Mouse (Mus musculus) C2C12 (cell line): ENCODE results near the gene Efna5. TPM values are rescaled to one million over a fixed set of nuclear protein-coding genes. Genes with fewer than 3 reads are reported as not detected.

Experiments used
- H3K27me3 ChIP-seq: one replicate; pipeline ENCODE4 v1.6.1; 2011; ENCODE audit not compliant: control insufficient read depth, insufficient read depth, insufficient read length
- H3K36me3 ChIP-seq: one replicate; pipeline ENCODE4 v1.6.1; 2011; ENCODE audit not compliant: control insufficient read depth, insufficient read depth
- H3K4me3 ChIP-seq: one replicate; pipeline ENCODE4 v1.5.1; 2011; ENCODE audit warnings: mild to moderate bottlenecking, control low read depth; ENCODE audit not compliant: poor library complexity, insufficient read depth, severe bottlenecking
- H3K79me2 ChIP-seq: one replicate; pipeline ENCODE4 v1.6.1; 2011; ENCODE audit not compliant: control insufficient read depth, insufficient read depth
- H3K79me3 ChIP-seq: one replicate; pipeline ENCODE4 v1.6.1; 2011; ENCODE audit warnings: low read depth, control low read depth
- H3ac ChIP-seq: one replicate; pipeline ENCODE3; 2011; ENCODE audit warnings: low read depth; ENCODE audit not compliant: control insufficient read depth, insufficient read length
- CEBPB ChIP-seq: IDR thresholded peaks from one replicate; pipeline ENCODE4 v1.6.1; 2011; ENCODE audit warnings: low read depth, mild to moderate bottlenecking, control low read depth, moderate library complexity
- CTCF ChIP-seq: IDR thresholded peaks from one replicate; pipeline ENCODE4 v1.5.1; 2011; ENCODE audit not compliant: control insufficient read depth, insufficient read depth, insufficient read length
- FOSL1 ChIP-seq: IDR thresholded peaks from one replicate; pipeline ENCODE4 v1.8.0; 2011; ENCODE audit warnings: mild to moderate bottlenecking, low read length; ENCODE audit not compliant: poor library complexity, insufficient read depth, severe bottlenecking
- MAX ChIP-seq: IDR thresholded peaks from one replicate; pipeline ENCODE4 v1.6.1; 2011; ENCODE audit warnings: mild to moderate bottlenecking, control low read depth
- MYOD1 ChIP-seq: IDR thresholded peaks from one replicate; pipeline ENCODE4 v1.6.1; 2011; ENCODE audit warnings: low read depth; ENCODE audit not compliant: control insufficient read depth, insufficient read length
- MYOG ChIP-seq: IDR thresholded peaks from one replicate; pipeline ENCODE4 v1.6.1; 2011; ENCODE audit not compliant: control insufficient read depth, insufficient read length; ENCODE audit errors: extremely low read depth
- USF1 ChIP-seq: IDR thresholded peaks from one replicate; pipeline ENCODE4 v1.6.1; 2011; ENCODE audit warnings: low read depth, mild to moderate bottlenecking, control low read depth, moderate library complexity
- polyA plus RNA-seq: library from polyadenylated mRNA; unstranded; fragments of >200 nt; fragmentation: generic; extraction: Trizol; gene quantifications from one replicate; pipeline ENCODE4 v1.2.1, GENCODE M21; 2012; ENCODE audit warnings: missing spikeins

Efna5 gene
- polyA plus RNA-seq, 1 experiment: 8.1 TPM

- Histone ChIP-seq H3ac (no peak overlapping the region), H3K79me3 (no peaks in the 10 kb centered on the region), H3K27me3 (no peaks in the 10 kb centered on the region), H3K79me2 (no peaks in the 10 kb centered on the region), H3K36me3 (no peaks in the 10 kb centered on the region), H3K4me3 (no peak overlapping the region)
- TF ChIP-seq CEBPB (no peak), FOSL1 (no peak), CTCF (no peak), MAX (no peak), USF1 (no peak), MYOD1 (no peak), MYOG (no peak)
Measured at GRCm38 (mm10) chr17:62642447-62643145, 238.5 kb downstream of the Efna5 start.

GRCm38 (mm10) chr17:62640654-62641053 lies 240.5 kb downstream of the Efna5 start:
- no peaks in the 10 kb centered on the region for H3K79me2 ChIP-seq
- H3K79me3 ChIP-seq: no peaks in the 10 kb centered on the region
- no peaks in the 10 kb centered on the region for H3K36me3 ChIP-seq
- TF ChIP-seq CEBPB (no peak), MAX (no peak), MYOD1 (no peak), USF1 (no peak), CTCF (no peak)
- no peak overlapping the region for H3ac ChIP-seq
- H3K4me3 ChIP-seq: no peak overlapping the region
- H3K27me3 ChIP-seq: no peaks in the 10 kb centered on the region

- H3ac ChIP-seq: no peak overlapping the region
Measured at GRCm38 (mm10) chr17:62636896-62637295, 244.2 kb downstream of the Efna5 start.

GRCm38 (mm10) chr17:62634937-62635336 lies 246.2 kb downstream of the Efna5 start:
- no peaks in the 10 kb centered on the region for H3K79me3 ChIP-seq
- H3ac ChIP-seq: no peak overlapping the region
- H3K4me3 ChIP-seq: no peak overlapping the region
- no peaks in the 10 kb centered on the region for H3K27me3 ChIP-seq
- H3K36me3 ChIP-seq: no peaks in the 10 kb centered on the region
- H3K79me2 ChIP-seq: peaks cover 12% of the 10 kb centered on the region
- TF ChIP-seq MYOG (no peak), CTCF (no peak), FOSL1 (no peak), MAX (no peak), USF1 (no peak), CEBPB (no peak), MYOD1 (no peak)

More at GRCm38 (mm10) chr17:62636896-62637295, 244.2 kb downstream of the Efna5 start:
- no peaks in the 10 kb centered on the region for H3K27me3 ChIP-seq
- H3K79me3 ChIP-seq: no peaks in the 10 kb centered on the region
- TF ChIP-seq CTCF (no peak), USF1 (no peak), FOSL1 (no peak), CEBPB (no peak), MYOD1 (no peak), MAX (no peak), MYOG (no peak)
- H3K36me3 ChIP-seq: no peaks in the 10 kb centered on the region
- H3K4me3 ChIP-seq: no peak overlapping the region
- peaks cover 4% of the 10 kb centered on the region for H3K79me2 ChIP-seq

GRCm38 (mm10) chr17:62628474-62628873 lies 252.6 kb downstream of the Efna5 start:
- peaks cover 12% of the 10 kb centered on the region for H3K79me2 ChIP-seq
- no peak overlapping the region for H3K4me3 ChIP-seq
- H3ac ChIP-seq: no peak overlapping the region
- H3K36me3 ChIP-seq: no peaks in the 10 kb centered on the region
- TF ChIP-seq FOSL1 (no peak), CEBPB (no peak), USF1 (no peak), CTCF (no peak), MYOG (no peak), MAX (no peak), MYOD1 (no peak)
- H3K27me3 ChIP-seq: no peaks in the 10 kb centered on the region
- H3K79me3 ChIP-seq: no peaks in the 10 kb centered on the region

- Histone ChIP-seq H3K79me3 (no peaks in the 10 kb centered on the region), H3K27me3 (no peaks in the 10 kb centered on the region), H3ac (no peak overlapping the region), H3K79me2 (peaks cover 8% of the 10 kb centered on the region), H3K36me3 (no peaks in the 10 kb centered on the region), H3K4me3 (no peak overlapping the region)
- no peak for TF ChIP-seq MYOD1
- no peak for TF ChIP-seq USF1
- no peak for TF ChIP-seq FOSL1
- no peak for TF ChIP-seq MYOG
- TF ChIP-seq CTCF: no peak
- TF ChIP-seq MAX: no peak
- TF ChIP-seq CEBPB: no peak
Measured at GRCm38 (mm10) chr17:62627508-62627907, 253.6 kb downstream of the Efna5 start.
